15 mouse cellular contexts compared by ENCODE assay signal in genomic region chr15:62181454-62181910, GRCm38 (mm10).
A peak's percentile ranks its signal among the peaks of the same experiment; 100 is the strongest.
DNase-seq lines count a peak whose midpoint lies in the region; ATAC-seq lines count a peak whose summit lies in the region.
"Had no signal": no experiment of that assay in that cellular context is flagged by ENCODE, and none has a peak within 500 bp of the region (broad histone marks: within the 10 kb centered on the region; RNA-seq: fewer than 3 reads in every experiment).

No protein-coding gene starts in this region.

- no peaks in the 10 kb centered on the region for H3K4me1 ChIP-seq in liver, embryonic 16.5 days (ENCODE audit: control insufficient read depth, low read depth, low read length)
- H3K4me1 ChIP-seq: embryonic facial prominence, embryonic 15.5 days; hindbrain, embryonic 12.5 days; neural tube, embryonic 15.5 days had no signal

- H3K27me3 ChIP-seq in liver, embryonic 16.5 days (ENCODE audit: control insufficient read depth, insufficient read depth, low read depth, low read length): no peaks in the 10 kb centered on the region
- H3K27me3 ChIP-seq: embryonic facial prominence, embryonic 15.5 days; hindbrain, embryonic 12.5 days; neural tube, embryonic 15.5 days had no signal

- WGBS in liver, embryonic 16.5 days (ENCODE audit: insufficient replicate concordance): 52% methylated on average over 2 of the region's 2 CpGs

- DNase-seq in adrenal gland, postnatal 10 days: peak; percentile 48
- DNase-seq in adrenal gland, postnatal 25 days: no peak
- peak; percentile 48 for DNase-seq in CD4-positive, CD25-positive, alpha-beta regulatory T cell, adult 2 months (ENCODE audit: low read depth, low spot score)
- peak; percentile 11 to 56 for DNase-seq in thymus, adult 18-20 months
- DNase-seq in kidney, adult 9 months: no peak
- DNase-seq in kidney, adult 18-20 months: no peak
- no peak for DNase-seq in urinary bladder, postnatal 10 days (ENCODE audit: low spot score)
- DNase-seq: cerebellum, postnatal 36 days; forebrain, postnatal 0 days; kidney, postnatal 10 days; layer of hippocampus, postnatal 36 days had no signal

- no peak overlapping the region for H3K4me3 ChIP-seq in liver, embryonic 16.5 days (ENCODE audit: low read depth, low read length)
- H3K4me3 ChIP-seq: embryonic facial prominence, embryonic 15.5 days; hindbrain, embryonic 12.5 days; neural tube, embryonic 15.5 days had no signal

- H3K4me2 ChIP-seq in liver, embryonic 16.5 days (ENCODE audit: low read depth, low read length): no peak overlapping the region
- H3K4me2 ChIP-seq: embryonic facial prominence, embryonic 15.5 days; hindbrain, embryonic 12.5 days; neural tube, embryonic 15.5 days had no signal

- no peaks in the 10 kb centered on the region for H3K36me3 ChIP-seq in liver, embryonic 16.5 days (ENCODE audit: control insufficient read depth, insufficient read depth)
- H3K36me3 ChIP-seq: embryonic facial prominence, embryonic 15.5 days; hindbrain, embryonic 12.5 days; neural tube, embryonic 15.5 days had no signal

- H3K27ac ChIP-seq in liver, embryonic 16.5 days (ENCODE audit: low read length): no peak overlapping the region
- H3K27ac ChIP-seq: embryonic facial prominence, embryonic 15.5 days; hindbrain, embryonic 12.5 days; neural tube, embryonic 15.5 days had no signal

- H3K9ac ChIP-seq in liver, embryonic 16.5 days (ENCODE audit: low read depth, low read length): no peak overlapping the region
- H3K9ac ChIP-seq: embryonic facial prominence, embryonic 15.5 days; forebrain, postnatal 0 days; hindbrain, embryonic 12.5 days; neural tube, embryonic 15.5 days had no signal

- no peaks in the 10 kb centered on the region for H3K9me3 ChIP-seq in liver, embryonic 16.5 days (replicated peaks; ENCODE audit: control insufficient read depth, low read length)
- H3K9me3 ChIP-seq: embryonic facial prominence, embryonic 15.5 days; hindbrain, embryonic 12.5 days; neural tube, embryonic 15.5 days had no signal

- 0 out of 2 replicates have a peak, but pooled peaks have one; percentile 5 for ATAC-seq in liver, embryonic 16.5 days (ENCODE audit: low read depth)
- ATAC-seq: forebrain, postnatal 0 days had no signal

Comparison
In these comparisons a context has a peak if more than half of its experiments do, and no peak if none do; other contexts are left out.
1. DNase-seq: peak in adrenal gland, postnatal 10 days (single experiment), CD4-positive, CD25-positive, alpha-beta regulatory T cell, adult 2 months (single experiment) and thymus, adult 18-20 months (2 of 2); none in adrenal gland, postnatal 25 days (single experiment), kidney, adult 9 months (single experiment), kidney, adult 18-20 months (single experiment) and urinary bladder, postnatal 10 days (single experiment).